Mouse (Mus musculus) embryonic facial prominence, embryonic 12.5 days (tissue): ENCODE data around the gene Hmcn2. TPM values are rescaled to one million over a fixed set of nuclear protein-coding genes. Genes with fewer than 3 reads are reported as not detected.

Experiments used
- ATAC-seq: fragments of 200-750 bp; cut with Nextera tagmentation; 2 replicates; pipeline ENCODE4 v1.8.0; 2017; ENCODE audit not compliant: insufficient number of reproducible peaks, insufficient read depth, low FRiP score, low TSS enrichment
- H3K27ac ChIP-seq: fragments of 300-500 bp; sonication (generic); 2 replicates; pipeline ENCODE4 v1.5.1; 2016; ENCODE audit warnings: mild to moderate bottlenecking
- H3K27me3 ChIP-seq: fragments of 300-500 bp; sonication (generic); 2 replicates; pipeline ENCODE4 v1.6.1; 2016; ENCODE audit warnings: mild to moderate bottlenecking, moderate library complexity
- H3K36me3 ChIP-seq: fragments of 300-500 bp; sonication (generic); 2 replicates; pipeline ENCODE4 v1.6.1; 2016; ENCODE audit warnings: mild to moderate bottlenecking
- H3K4me1 ChIP-seq: fragments of 300-500 bp; sonication (generic); 2 replicates; pipeline ENCODE4 v1.6.1; 2016
- H3K4me2 ChIP-seq: fragments of 300-500 bp; sonication (generic); replicated peaks from 2 replicates; pipeline ENCODE4 v1.6.1; 2016; ENCODE audit warnings: mild to moderate bottlenecking, moderate library complexity
- H3K4me3 ChIP-seq: fragments of 300-500 bp; sonication (generic); 2 replicates; pipeline ENCODE4 v1.5.1; 2016; ENCODE audit warnings: mild to moderate bottlenecking
- H3K9ac ChIP-seq: fragments of 300-500 bp; sonication (generic); 2 replicates; pipeline ENCODE4 v1.6.1; 2016; ENCODE audit warnings: mild to moderate bottlenecking, moderate library complexity
- H3K9me3 ChIP-seq: fragments of 300-500 bp; sonication (generic); 2 replicates; pipeline ENCODE4 v1.6.1; 2016; ENCODE audit warnings: mild to moderate bottlenecking, moderate library complexity
- whole genome bisulfite sequencing: fragments of 180-500 bp; shearing (Covaris S2); methylation state at CpG from one replicate; pipeline ENCODE4 v1.1.7; 2016; 5-methylcytosine and 5-hydroxymethylcytosine counted together
- polyA plus RNA-seq: library from polyadenylated mRNA; unstranded; fragments of >200 nt; fragmentation: Nextera tagmentation; extraction: Ambion mirVana; gene quantifications from 2 replicates; pipeline ENCODE4 v1.2.1, GENCODE M21; 2016

Gene Hmcn2
- polyA plus RNA-seq, 1 experiment from 2014 or later: 0.09 TPM

- Histone ChIP-seq H3K27me3 (no peaks in the 10 kb centered on the region), H3K4me2 (no peak overlapping the region), H3K27ac (no peak overlapping the region), H3K9me3 (no peaks in the 10 kb centered on the region), H3K9ac (no peak overlapping the region), H3K4me1 (no peaks in the 10 kb centered on the region), H3K4me3 (no peak overlapping the region), H3K36me3 (peaks cover 82% of the 10 kb centered on the region)
- 93% methylated on average over 12 of the region's 12 CpGs for WGBS
- no peak for ATAC-seq
Measured at GRCm38 (mm10) chr2:31282880-31283279, 31.3 kb upstream of the Hmcn2 start.

GRCm38 (mm10) chr2:31284531-31284930 is 29.7 kb upstream of the Hmcn2 start:
- WGBS: 84% methylated on average over 5 of the region's 5 CpGs
- no peak overlapping the region for H3K4me3 ChIP-seq
- no peak overlapping the region for H3K4me2 ChIP-seq
- H3K9me3 ChIP-seq: no peaks in the 10 kb centered on the region
- H3K4me1 ChIP-seq: no peaks in the 10 kb centered on the region
- H3K9ac ChIP-seq: no peak overlapping the region
- no peaks in the 10 kb centered on the region for H3K27me3 ChIP-seq
- H3K36me3 ChIP-seq: peaks cover 88% of the 10 kb centered on the region
- no peak for ATAC-seq
- no peak overlapping the region for H3K27ac ChIP-seq

- H3K4me2 ChIP-seq: no peak overlapping the region
- H3K4me3 ChIP-seq: no peak overlapping the region
- no peak overlapping the region for H3K9ac ChIP-seq
- no peaks in the 10 kb centered on the region for H3K27me3 ChIP-seq
- no peak overlapping the region for H3K27ac ChIP-seq
- no peaks in the 10 kb centered on the region for H3K4me1 ChIP-seq
- no peak for ATAC-seq
- peaks cover 52% of the 10 kb centered on the region for H3K36me3 ChIP-seq
- no peaks in the 10 kb centered on the region for H3K9me3 ChIP-seq
- WGBS: 10% methylated on average over 6 of the region's 6 CpGs
Measured at GRCm38 (mm10) chr2:31291421-31291820, 22.8 kb upstream of the Hmcn2 start.

- 1% methylated on average over 4 of the region's 4 CpGs for WGBS
- Histone ChIP-seq H3K4me2 (no peak overlapping the region), H3K4me1 (peaks cover 4% of the 10 kb centered on the region; the same call in 1 of the 2 replicates), H3K36me3 (peaks cover 20% of the 10 kb centered on the region), H3K27ac (no peak overlapping the region), H3K9ac (no peak overlapping the region), H3K4me3 (no peak overlapping the region), H3K27me3 (no peaks in the 10 kb centered on the region), H3K9me3 (no peaks in the 10 kb centered on the region)
- ATAC-seq: no peak
Measured at GRCm38 (mm10) chr2:31294985-31295384, 19.2 kb upstream of the Hmcn2 start.

DNA sequence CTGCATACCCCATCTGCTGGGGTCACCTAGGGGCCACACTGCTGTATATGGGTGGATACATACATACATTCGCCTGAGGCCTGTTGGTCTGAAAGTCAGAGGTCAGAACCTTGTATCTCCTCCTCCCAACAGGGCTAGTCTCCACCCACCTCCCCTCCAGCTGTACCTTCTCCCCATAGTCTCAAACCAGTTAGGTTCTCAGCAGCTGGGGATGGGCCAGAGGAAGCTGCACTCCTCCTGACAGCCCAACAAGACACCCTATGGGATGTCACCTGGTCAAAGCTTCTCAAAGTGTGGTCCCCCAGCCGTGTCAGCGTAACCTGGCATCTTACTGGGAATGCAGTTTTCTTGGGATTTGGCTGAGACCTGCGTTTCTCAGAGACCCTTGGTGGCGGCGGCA is 17.8 kb upstream of the Hmcn2 start:
- WGBS: 76% methylated on average over 6 of the region's 6 CpGs
- peaks cover 15% of the 10 kb centered on the region for H3K36me3 ChIP-seq
- no peak overlapping the region for H3K9ac ChIP-seq
- no peak overlapping the region for H3K4me2 ChIP-seq
- H3K9me3 ChIP-seq: no peaks in the 10 kb centered on the region
- no peak for ATAC-seq
- H3K27ac ChIP-seq: no peak overlapping the region
- H3K4me3 ChIP-seq: no peak overlapping the region
- no peaks in the 10 kb centered on the region for H3K27me3 ChIP-seq
- peaks cover 4% of the 10 kb centered on the region; the same call in 1 of the 2 replicates for H3K4me1 ChIP-seq

DNA sequence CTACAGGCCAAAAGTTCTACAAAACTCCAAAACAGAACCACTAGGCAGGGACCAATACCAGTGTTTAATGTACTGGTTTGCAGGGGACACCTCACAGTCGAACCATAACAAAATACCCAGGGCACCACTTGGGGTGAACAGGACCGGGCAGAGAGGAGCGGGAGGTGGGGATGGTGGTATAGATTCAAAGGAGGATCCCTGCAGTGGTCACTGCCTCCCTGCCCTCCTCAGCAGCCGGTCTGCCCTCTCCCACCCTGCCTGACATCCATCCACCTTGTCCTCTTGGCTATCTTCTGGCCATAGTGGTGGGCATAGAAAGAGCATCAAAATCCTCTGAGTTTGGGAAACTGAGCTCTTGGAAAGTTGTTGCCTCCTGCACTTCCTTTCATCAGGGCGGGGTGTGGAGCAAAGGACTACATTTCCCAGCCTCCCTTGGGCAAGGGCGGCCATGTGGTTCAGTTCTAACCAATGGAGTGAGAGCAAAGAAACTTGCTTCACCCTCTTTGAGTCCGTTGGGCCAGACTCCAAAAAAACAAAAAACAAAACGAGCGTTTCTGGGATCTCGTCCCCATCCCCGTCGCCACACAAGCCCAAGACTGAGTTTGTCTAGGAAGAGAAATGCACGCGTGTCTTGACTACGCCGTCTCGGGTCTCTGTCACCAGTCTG is 16.5 kb upstream of the Hmcn2 start:
- H3K4me1 ChIP-seq: peaks cover 4% of the 10 kb centered on the region; the same call in 1 of the 2 replicates
- peak; percentile 79 for ATAC-seq
- WGBS: 2% methylated on average over 17 of the region's 17 CpGs
- H3K27me3 ChIP-seq: no peaks in the 10 kb centered on the region
- H3K9me3 ChIP-seq: no peaks in the 10 kb centered on the region
- 0 out of 2 replicates have a peak overlapping the region, but pooled peaks have one; percentile 3 for H3K27ac ChIP-seq
- H3K4me2 ChIP-seq: peak overlapping the region; percentile 60
- peak overlapping the region; percentile 41 for H3K4me3 ChIP-seq
- H3K36me3 ChIP-seq: peaks cover 8% of the 10 kb centered on the region
- H3K9ac ChIP-seq: peak overlapping the region; percentile 50

DNA sequence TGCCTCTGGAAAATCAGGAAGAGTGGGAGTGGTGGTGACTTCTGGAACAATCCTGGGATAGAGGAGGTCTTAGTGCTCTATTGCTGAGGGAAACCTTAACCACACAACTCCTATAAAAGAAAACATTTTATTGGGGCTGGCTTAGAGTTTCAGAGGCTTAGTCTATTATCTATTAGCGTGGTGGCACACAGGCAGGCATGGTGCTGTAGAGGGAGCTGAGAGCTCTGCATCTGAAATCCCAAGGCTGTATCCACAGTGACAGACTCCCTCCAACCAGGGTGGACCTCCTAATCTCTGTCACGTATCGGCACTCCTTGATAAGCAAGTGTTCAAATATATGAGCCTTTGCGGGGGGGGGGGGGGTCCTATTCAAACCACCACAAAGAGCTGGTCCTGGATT is 15.4 kb upstream of the Hmcn2 start:
- H3K4me1 ChIP-seq: peaks cover 4% of the 10 kb centered on the region; the same call in 1 of the 2 replicates
- H3K4me3 ChIP-seq: no peak overlapping the region
- H3K36me3 ChIP-seq: no peaks in the 10 kb centered on the region; the same call in 1 of the 2 replicates
- no peak overlapping the region for H3K9ac ChIP-seq
- ATAC-seq: no peak
- H3K27ac ChIP-seq: no peak overlapping the region
- H3K9me3 ChIP-seq: no peaks in the 10 kb centered on the region
- H3K27me3 ChIP-seq: no peaks in the 10 kb centered on the region
- H3K4me2 ChIP-seq: peak overlapping the region; percentile 60
- 47% methylated on average over 4 of the region's 4 CpGs for WGBS

GRCm38 (mm10) chr2:31299266-31299665 is 14.9 kb upstream of the Hmcn2 start:
- Histone ChIP-seq H3K36me3 (no peaks in the 10 kb centered on the region), H3K27me3 (no peaks in the 10 kb centered on the region), H3K27ac (no peak overlapping the region), H3K9me3 (no peaks in the 10 kb centered on the region), H3K4me2 (no peak overlapping the region), H3K4me3 (no peak overlapping the region), H3K9ac (no peak overlapping the region), H3K4me1 (peaks cover 4% of the 10 kb centered on the region; the same call in 1 of the 2 replicates)
- WGBS: 24% methylated on average over 4 of the region's 4 CpGs
- no peak for ATAC-seq

- ATAC-seq: no peak
- H3K27me3 ChIP-seq: no peaks in the 10 kb centered on the region
- no peak overlapping the region for H3K4me2 ChIP-seq
- no peaks in the 10 kb centered on the region for H3K9me3 ChIP-seq
- WGBS: 78% methylated on average over 10 of the region's 10 CpGs
- H3K4me1 ChIP-seq: peaks cover 4% of the 10 kb centered on the region; the same call in 1 of the 2 replicates
- H3K36me3 ChIP-seq: no peaks in the 10 kb centered on the region
- H3K9ac ChIP-seq: no peak overlapping the region
- no peak overlapping the region for H3K4me3 ChIP-seq
- no peak overlapping the region for H3K27ac ChIP-seq
Measured at GRCm38 (mm10) chr2:31299996-31300395, 14.2 kb upstream of the Hmcn2 start.

- Histone ChIP-seq H3K27me3 (no peaks in the 10 kb centered on the region), H3K9me3 (no peaks in the 10 kb centered on the region), H3K27ac (no peak overlapping the region), H3K9ac (no peak overlapping the region), H3K4me1 (peaks cover 4% of the 10 kb centered on the region; the same call in 1 of the 2 replicates), H3K36me3 (no peaks in the 10 kb centered on the region), H3K4me3 (no peak overlapping the region), H3K4me2 (no peak overlapping the region)
- no peak for ATAC-seq
- WGBS: 72% methylated on average over 9 of the region's 9 CpGs
Measured at GRCm38 (mm10) chr2:31303177-31303576, 11.0 kb upstream of the Hmcn2 start.

- H3K36me3 ChIP-seq: no peaks in the 10 kb centered on the region
- no peaks in the 10 kb centered on the region for H3K4me1 ChIP-seq
- H3K27ac ChIP-seq: no peak overlapping the region
- no peak overlapping the region for H3K9ac ChIP-seq
- 71% methylated on average over 9 of the region's 9 CpGs for WGBS
- H3K4me3 ChIP-seq: no peak overlapping the region
- H3K9me3 ChIP-seq: no peaks in the 10 kb centered on the region
- ATAC-seq: no peak
- H3K27me3 ChIP-seq: no peaks in the 10 kb centered on the region
- no peak overlapping the region for H3K4me2 ChIP-seq
Measured at GRCm38 (mm10) chr2:31304191-31304590, 10.0 kb upstream of the Hmcn2 start.

DNA sequence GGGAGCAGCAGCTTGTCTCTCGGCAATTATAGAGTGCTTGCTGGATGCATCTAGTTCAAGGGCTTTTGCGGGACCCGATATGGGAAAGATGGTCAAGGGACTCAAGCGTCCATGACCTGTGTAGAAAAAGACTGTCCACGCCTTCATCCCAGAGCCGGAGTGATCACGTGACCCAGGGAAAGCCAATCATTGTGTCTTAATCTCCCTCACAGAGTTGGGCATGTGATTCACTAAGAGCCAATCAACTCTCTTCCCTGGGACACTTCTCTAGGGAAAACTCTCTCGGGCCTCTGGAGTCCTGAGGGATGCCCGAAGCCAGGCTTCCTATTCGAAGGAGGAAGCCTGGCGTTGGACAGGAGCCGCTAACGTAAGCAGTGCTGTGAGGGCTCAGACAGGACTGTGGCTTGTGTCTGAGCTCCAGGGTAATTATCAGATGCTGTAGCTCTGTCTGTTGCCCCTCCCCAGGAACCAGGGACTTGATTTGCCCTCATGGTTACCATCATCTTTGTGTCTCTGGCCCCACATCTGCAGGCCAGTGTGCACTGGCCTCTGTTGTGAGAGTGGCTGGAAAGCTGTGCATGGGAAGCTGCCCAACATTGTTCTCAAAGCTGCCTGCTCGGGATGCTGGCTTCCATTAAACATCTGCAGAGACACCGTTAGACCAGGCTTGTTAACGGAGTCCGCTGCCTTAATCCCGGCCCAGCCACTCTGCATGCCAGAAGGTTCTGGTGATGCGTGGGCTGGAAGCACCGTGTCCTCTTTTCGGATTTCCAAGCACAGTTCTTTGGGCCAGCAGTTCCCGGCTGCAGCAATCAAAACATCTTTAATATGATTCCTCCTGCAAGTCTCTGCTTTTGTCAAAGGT is 9.2 kb upstream of the Hmcn2 start:
- Histone ChIP-seq H3K27ac (no peak overlapping the region), H3K4me2 (no peak overlapping the region), H3K27me3 (no peaks in the 10 kb centered on the region)

More for the DNA sequence above, 9.2 kb upstream of the Hmcn2 start:
- Histone ChIP-seq H3K36me3 (no peaks in the 10 kb centered on the region), H3K4me1 (no peaks in the 10 kb centered on the region), H3K9me3 (no peaks in the 10 kb centered on the region), H3K4me3 (no peak overlapping the region), H3K9ac (no peak overlapping the region)
- no peak for ATAC-seq
- WGBS: 75% methylated on average over 22 of the region's 22 CpGs
